Mouse (Mus musculus) hindbrain, embryonic 14.5 days (tissue): Measurements from ENCODE around the gene Slc5a4b. TPM values are rescaled to one million over a fixed set of nuclear protein-coding genes. Genes with fewer than 3 reads are reported as not detected.

ENCODE experiments used
- ATAC-seq: fragments of 200-750 bp; cut with Nextera tagmentation; 2 replicates; pipeline ENCODE4 v1.8.0; 2017; ENCODE audit warnings: moderate number of reproducible peaks, mild to moderate bottlenecking, moderate TSS enrichment, moderate library complexity; ENCODE audit not compliant: low FRiP score
- DNase-seq: peaks from one replicate; pipeline ENCODE4 v3.0.0-alpha.2; 2015; ENCODE audit warnings: low spot score
- H3K27ac ChIP-seq: fragments of 300-500 bp; sonication (generic); 2 replicates; pipeline ENCODE4 v1.5.1; 2014; ENCODE audit warnings: mild to moderate bottlenecking, moderate library complexity
- H3K27me3 ChIP-seq: fragments of 300-500 bp; sonication (generic); 2 replicates; pipeline ENCODE4 v1.6.1; 2014; ENCODE audit warnings: mild to moderate bottlenecking, low read length, mixed read lengths; ENCODE audit not compliant: control insufficient read depth, insufficient read depth
- H3K36me3 ChIP-seq: fragments of 300-500 bp; sonication (generic); replicated peaks from 2 replicates; pipeline ENCODE4 v1.6.1; 2014; ENCODE audit not compliant: control insufficient read depth, insufficient read depth
- H3K4me1 ChIP-seq: fragments of 300-500 bp; sonication (generic); replicated peaks from 2 replicates; pipeline ENCODE4 v1.6.1; 2014; ENCODE audit warnings: antibody characterized with exemption, low read length, mixed read lengths; ENCODE audit not compliant: control insufficient read depth, insufficient read depth
- H3K4me2 ChIP-seq: fragments of 300-500 bp; sonication (generic); replicated peaks from 2 replicates; pipeline ENCODE4 v1.6.1; 2014; ENCODE audit warnings: mild to moderate bottlenecking, moderate library complexity
- H3K4me3 ChIP-seq: fragments of 300-500 bp; sonication (generic); replicated peaks from 2 replicates; pipeline ENCODE4 v1.5.1; 2014; ENCODE audit warnings: mild to moderate bottlenecking, low read length
- H3K9ac ChIP-seq: fragments of 300-500 bp; sonication (generic); 2 replicates; pipeline ENCODE4 v1.6.1; 2014
- H3K9me3 ChIP-seq: fragments of 300-500 bp; sonication (generic); 2 replicates; pipeline ENCODE4 v1.6.1; 2016; ENCODE audit warnings: low read length; ENCODE audit not compliant: control insufficient read depth
- WGBS: fragments of 180-500 bp; shearing (Covaris S2); extraction: QIAGEN DNeasy Blood & Tissue Kit; methylation state at CpG from one replicate; pipeline ENCODE4 v1.1.7; 2014; 5-methylcytosine and 5-hydroxymethylcytosine counted together
- polyA plus RNA-seq: library from polyadenylated mRNA; unstranded; fragments of >200 nt; fragmentation: Nextera tagmentation; extraction: Ambion mirVana; gene quantifications from 2 replicates; pipeline ENCODE4 v1.2.1, GENCODE M21; 2014

Slc5a4b gene
- polyA plus RNA-seq, 1 experiment from 2014 or later = not detected

DNA sequence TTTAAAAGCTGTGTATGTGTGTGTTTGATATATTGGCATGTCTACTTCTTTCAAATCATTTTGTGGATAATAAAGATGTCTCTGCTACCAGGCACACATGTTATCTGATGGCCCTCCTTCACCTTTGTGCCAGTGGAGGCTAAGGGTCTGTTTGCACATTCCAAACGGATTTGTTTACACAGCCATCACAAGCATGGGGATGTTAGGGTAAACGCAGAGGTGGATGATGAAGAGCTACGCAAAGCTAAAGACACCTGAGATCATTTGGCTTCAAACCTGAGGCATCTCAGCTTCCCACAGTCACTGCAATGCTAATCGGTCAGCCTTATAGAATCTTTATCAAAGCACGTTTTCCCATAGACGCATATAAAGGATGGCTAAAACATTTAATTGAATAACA lies 61.8 kb downstream of the Slc5a4b start:
- DNase-seq (no peak), ATAC-seq (no peak)
- no peak overlapping the region for H3K4me3 ChIP-seq
- no peaks in the 10 kb centered on the region for H3K4me1 ChIP-seq
- H3K27me3 ChIP-seq = no peaks in the 10 kb centered on the region
- H3K9ac ChIP-seq = no peak overlapping the region
- no peaks in the 10 kb centered on the region for H3K9me3 ChIP-seq
- WGBS = 67% methylated on average over 6 of the region's 6 CpGs
- peaks cover 3% of the 10 kb centered on the region; the same call in 1 of the 2 replicates for H3K36me3 ChIP-seq
- no peak overlapping the region for H3K4me2 ChIP-seq
- no peak overlapping the region for H3K27ac ChIP-seq

DNA sequence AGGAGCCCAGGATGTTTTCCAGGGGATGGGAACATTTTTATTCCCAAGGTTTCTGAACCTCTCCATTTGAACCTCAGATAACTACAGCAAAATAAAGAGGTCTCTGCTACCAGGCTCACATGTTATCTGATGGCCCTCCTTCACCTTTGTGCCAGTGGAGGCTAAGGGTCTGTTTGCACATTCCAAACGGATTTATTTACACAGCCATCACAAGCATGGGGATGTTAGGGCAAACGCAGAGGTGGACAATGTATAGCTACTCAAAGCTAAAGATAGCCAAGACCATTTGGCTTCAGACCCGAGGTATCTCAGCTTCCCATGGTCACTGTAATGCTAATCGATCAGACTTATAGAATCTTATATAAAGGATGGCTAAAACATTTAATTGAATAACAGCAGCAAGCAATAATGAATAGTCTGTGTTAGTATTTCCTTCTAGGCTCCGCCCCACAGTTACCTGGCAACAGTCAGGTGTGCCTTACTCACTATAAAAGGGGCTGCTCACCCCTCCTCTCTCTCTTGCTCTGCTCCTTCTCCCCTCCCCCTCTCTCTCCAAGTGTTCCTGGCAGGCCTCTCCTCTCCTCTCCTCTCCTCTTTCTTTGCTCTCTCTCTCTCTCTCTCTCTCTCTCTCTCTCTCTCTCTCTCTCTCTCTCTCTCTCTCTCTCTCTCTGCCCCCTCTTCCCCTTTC lies 63.4 kb downstream of the Slc5a4b start:
- 52% methylated on average over 5 of the region's 5 CpGs for WGBS
- Histone ChIP-seq H3K4me1 (no peaks in the 10 kb centered on the region), H3K4me3 (no peak overlapping the region), H3K27ac (no peak overlapping the region), H3K9ac (no peak overlapping the region), H3K4me2 (no peak overlapping the region), H3K27me3 (no peaks in the 10 kb centered on the region), H3K9me3 (no peaks in the 10 kb centered on the region), H3K36me3 (peaks cover 3% of the 10 kb centered on the region; the same call in 1 of the 2 replicates)
- DNase-seq = no peak
- ATAC-seq = no peak

DNA sequence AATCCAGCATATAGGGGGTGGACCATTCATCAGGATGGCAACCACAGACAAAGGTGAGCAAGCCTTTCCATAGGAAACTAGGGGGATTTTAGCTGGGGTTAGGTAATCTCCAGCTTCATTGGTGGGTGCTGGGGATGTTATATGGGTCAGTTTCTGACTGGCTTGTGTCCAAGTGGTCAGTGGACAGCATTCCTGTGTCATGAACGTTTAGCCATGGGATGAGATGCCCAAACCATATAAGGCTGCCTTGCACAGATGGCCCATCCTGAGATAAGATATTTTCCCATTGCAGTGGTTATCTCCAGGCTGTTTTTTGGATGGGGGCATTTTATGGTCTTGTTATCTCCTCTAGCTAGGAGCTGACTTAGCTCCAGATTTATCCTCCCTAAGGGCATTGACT lies 64.0 kb downstream of the Slc5a4b start:
- Histone ChIP-seq H3K27ac (no peak overlapping the region), H3K4me1 (no peaks in the 10 kb centered on the region), H3K4me2 (no peak overlapping the region), H3K36me3 (peaks cover 3% of the 10 kb centered on the region; the same call in 1 of the 2 replicates), H3K9ac (no peak overlapping the region), H3K9me3 (no peaks in the 10 kb centered on the region), H3K4me3 (no peak overlapping the region), H3K27me3 (no peaks in the 10 kb centered on the region)
- 86% methylated on average over 1 of the region's 1 CpGs for WGBS
- DNase-seq (no peak), ATAC-seq (no peak)

DNA sequence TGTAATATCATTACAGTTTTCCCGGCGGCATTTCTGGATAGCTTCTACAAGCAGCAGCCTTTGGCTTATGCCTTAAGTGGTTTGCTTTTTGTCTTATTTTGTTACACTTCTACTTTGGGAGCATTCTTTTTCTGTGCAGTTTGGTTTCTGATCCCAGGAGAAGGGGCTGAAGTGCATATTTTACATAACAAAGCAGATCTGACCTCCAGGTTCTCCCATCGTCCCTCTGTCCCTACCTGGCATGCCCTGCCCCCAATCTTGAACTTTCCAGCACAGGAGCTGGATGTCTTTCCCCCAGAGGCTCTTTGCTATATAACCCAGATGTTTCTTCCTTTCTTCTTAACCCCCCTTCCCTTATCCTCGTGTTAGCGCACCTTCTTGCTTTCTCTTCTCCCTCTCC lies 65.4 kb downstream of the Slc5a4b start:
- 49% methylated on average over 5 of the region's 5 CpGs for WGBS
- Histone ChIP-seq H3K9me3 (no peaks in the 10 kb centered on the region), H3K4me2 (no peak overlapping the region), H3K36me3 (peaks cover 17% of the 10 kb centered on the region), H3K27me3 (no peaks in the 10 kb centered on the region), H3K27ac (no peak overlapping the region), H3K4me1 (no peaks in the 10 kb centered on the region), H3K9ac (no peak overlapping the region), H3K4me3 (no peak overlapping the region)
- ATAC-seq (no peak), DNase-seq (no peak)

DNA sequence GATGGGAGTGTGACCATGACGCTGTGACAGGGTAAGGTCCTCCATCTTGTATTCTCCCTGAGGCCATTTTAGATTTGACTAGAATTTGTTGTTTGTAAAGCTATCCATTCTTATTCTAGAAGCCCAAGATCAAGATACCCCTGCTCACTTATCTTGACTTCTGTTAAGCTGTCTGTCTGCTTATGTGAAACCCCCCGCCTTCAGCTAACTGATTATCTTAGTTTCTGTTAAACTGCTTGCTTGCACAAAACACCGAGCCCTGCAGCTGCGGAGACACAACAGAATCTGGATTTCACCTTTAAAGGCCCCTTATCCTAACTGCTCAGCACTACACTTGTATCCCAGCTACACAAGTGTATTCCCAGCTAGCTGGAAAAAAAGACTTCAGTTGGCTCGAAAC lies 73.8 kb downstream of the Slc5a4b start:
- no peaks in the 10 kb centered on the region for H3K9me3 ChIP-seq
- no peak overlapping the region for H3K27ac ChIP-seq
- peaks cover 7% of the 10 kb centered on the region for H3K4me1 ChIP-seq
- WGBS = 99% methylated on average over 5 of the region's 5 CpGs
- DNase-seq (no peak), ATAC-seq (no peak)
- H3K4me2 ChIP-seq = no peak overlapping the region
- no peaks in the 10 kb centered on the region for H3K27me3 ChIP-seq
- H3K9ac ChIP-seq = no peak overlapping the region
- H3K36me3 ChIP-seq = peaks cover 39% of the 10 kb centered on the region
- no peak overlapping the region for H3K4me3 ChIP-seq

DNA sequence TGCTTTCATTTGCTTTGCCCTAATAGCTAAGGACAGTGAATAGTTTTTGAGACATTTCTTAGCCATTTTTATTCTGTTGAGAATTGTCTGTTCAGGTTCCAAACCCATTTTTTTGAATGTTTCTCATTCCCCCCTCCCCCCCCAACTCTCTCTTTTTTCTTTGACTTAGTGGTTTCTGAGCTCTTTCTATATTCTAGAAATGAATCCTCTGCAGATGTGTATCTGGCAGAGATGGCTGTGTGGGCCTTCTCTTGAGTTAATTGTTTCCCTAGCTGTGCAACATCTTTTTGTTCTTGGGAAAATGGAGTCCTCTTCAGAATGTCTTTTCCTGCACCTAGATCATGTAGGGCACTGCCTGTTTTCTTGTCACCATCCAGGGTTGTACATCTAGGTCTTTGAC lies 75.5 kb downstream of the Slc5a4b start:
- DNase-seq = no peak

DNA sequence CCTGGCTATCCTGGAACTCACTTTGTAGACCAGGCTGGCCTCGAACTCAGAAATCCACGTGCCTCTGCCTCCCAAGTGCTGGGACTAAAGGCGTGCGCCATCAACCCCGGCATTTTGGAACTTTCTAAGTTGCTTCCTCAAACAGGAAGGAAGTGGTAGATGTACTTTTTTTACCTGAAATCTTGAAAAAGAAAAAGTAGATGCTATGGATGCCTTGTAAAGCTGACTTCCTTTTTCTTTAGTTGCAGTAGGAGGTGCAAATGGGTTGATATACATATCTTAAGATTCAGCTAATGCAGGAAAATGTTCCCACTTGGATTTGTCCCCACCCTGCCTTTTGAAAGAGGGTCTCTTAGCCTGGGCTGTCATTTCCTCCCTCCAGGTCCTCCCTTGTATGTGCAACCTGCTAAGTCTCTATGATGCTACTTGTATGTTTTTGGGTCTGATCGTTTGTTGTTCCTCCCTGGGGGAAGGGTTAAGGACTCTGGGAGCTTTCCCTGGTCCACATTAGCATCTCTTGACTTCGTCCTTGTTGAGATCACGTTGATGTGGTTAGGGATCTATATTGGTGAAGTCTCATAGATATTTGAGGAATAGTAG lies 76.7 kb downstream of the Slc5a4b start:
- Histone ChIP-seq H3K9ac (no peak overlapping the region), H3K9me3 (no peaks in the 10 kb centered on the region), H3K4me2 (no peak overlapping the region), H3K36me3 (peaks cover 12% of the 10 kb centered on the region), H3K27me3 (no peaks in the 10 kb centered on the region), H3K27ac (no peak overlapping the region), H3K4me3 (no peak overlapping the region), H3K4me1 (peaks cover 7% of the 10 kb centered on the region)
- DNase-seq (no peak), ATAC-seq (no peak)
- 95% methylated on average over 8 of the region's 8 CpGs for WGBS

More for the DNA sequence above, 75.5 kb downstream of the Slc5a4b start:
- Histone ChIP-seq H3K4me3 (no peak overlapping the region), H3K4me2 (no peak overlapping the region), H3K27ac (no peak overlapping the region), H3K9ac (no peak overlapping the region), H3K9me3 (no peaks in the 10 kb centered on the region), H3K36me3 (peaks cover 24% of the 10 kb centered on the region), H3K4me1 (peaks cover 7% of the 10 kb centered on the region), H3K27me3 (no peaks in the 10 kb centered on the region)
- ATAC-seq = no peak

DNA sequence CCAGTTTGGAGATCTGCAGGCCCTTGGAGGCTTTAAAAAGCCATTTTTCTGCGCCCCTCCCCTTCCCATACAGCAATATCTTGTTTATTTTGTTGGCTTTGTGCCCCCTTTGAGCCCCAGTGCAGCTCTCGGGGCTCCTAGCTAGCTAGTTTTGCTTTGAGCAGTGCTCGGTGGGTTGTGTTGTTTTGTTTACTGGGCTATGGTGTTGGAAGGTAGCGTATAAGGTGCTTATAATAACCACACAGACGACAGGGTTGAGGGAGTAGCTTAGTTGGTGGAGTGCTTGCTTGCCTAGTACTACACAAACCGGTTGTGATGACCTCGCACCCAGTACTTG lies 77.7 kb downstream of the Slc5a4b start:
- ATAC-seq (no peak), DNase-seq (peak; percentile 36)
- WGBS = 20% methylated on average over 7 of the region's 7 CpGs
- peak overlapping the region; percentile 63 for H3K4me2 ChIP-seq
- H3K27me3 ChIP-seq = no peaks in the 10 kb centered on the region
- peaks cover 7% of the 10 kb centered on the region for H3K4me1 ChIP-seq
- H3K4me3 ChIP-seq = peak overlapping the region; percentile 89
- no peaks in the 10 kb centered on the region for H3K9me3 ChIP-seq
- peaks cover 2% of the 10 kb centered on the region; the same call in 1 of the 2 replicates for H3K36me3 ChIP-seq
- peak overlapping the region; percentile 91 for H3K9ac ChIP-seq
- peak overlapping the region; percentile 62; the same call in 1 of the 2 replicates for H3K27ac ChIP-seq

DNA sequence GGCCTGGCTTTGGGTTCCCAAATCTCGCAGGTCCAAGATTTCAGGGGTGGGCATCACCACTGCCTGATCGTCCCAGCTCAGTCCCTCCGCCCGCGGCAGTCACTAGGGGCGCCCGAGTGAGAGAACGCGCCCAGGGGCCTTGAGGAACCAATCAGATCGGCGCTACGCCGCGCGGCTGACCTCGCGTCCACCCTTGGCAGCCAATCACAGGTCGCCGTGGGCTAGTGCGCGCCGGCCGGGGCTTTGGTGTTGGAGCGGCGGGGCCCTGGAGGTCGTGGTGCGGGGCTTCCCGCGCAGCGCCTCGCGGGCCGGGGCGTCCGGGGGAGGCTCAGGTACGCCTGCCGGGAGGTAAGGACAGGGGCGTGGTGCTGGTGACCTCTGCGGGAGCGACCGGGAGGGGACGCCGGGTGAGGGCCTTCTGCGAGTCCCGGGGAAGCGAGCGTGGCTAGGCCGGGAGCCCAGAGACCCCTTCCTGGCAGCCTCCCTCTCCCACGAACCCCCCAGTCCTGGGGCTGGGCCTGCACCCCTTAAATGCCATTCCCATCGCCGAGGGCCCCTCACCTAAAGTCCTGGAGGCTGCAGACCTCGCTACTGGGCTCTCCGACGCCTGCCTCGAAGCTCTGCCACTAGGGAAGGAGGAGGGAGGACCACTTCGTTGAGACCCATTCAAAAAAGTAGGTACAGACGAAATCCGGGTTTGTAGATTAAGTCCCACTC lies 78.2 kb downstream of the Slc5a4b start, which contains the start of gene Zfp280b:
Gene Zfp280b (plus strand): TSS at position 249 of the 717 bp plus-strand sequence.
- H3K4me2 ChIP-seq = peak within 1 kb of the TSS; percentile 63
- peak within 1 kb of the TSS; percentile 91 for H3K9ac ChIP-seq
- ATAC-seq (peak; percentile 99), DNase-seq (peak; percentile 89)
- peak within 1 kb of the TSS; percentile 89 for H3K4me3 ChIP-seq
- under 1% methylated on average over 58 of the region's 58 CpGs for WGBS
- no peaks in the 10 kb centered on the region for H3K36me3 ChIP-seq
- no peaks in the 10 kb centered on the region for H3K9me3 ChIP-seq
- peaks cover 7% of the 10 kb centered on the region for H3K4me1 ChIP-seq
- peak within 1 kb of the TSS; percentile 62 for H3K27ac ChIP-seq
- H3K27me3 ChIP-seq = no peaks in the 10 kb centered on the region
